Mouse (Mus musculus): ENCODE results near the gene Spag5.

- TF ChIP-seq EP300 (IDR thresholded peaks at IDR 0.05) (no peak), CTCF (IDR thresholded peaks at IDR 0.05) (peak; percentile 49)
These were observed 44.7 kb upstream of the Spag5 start for GRCm38 (mm10) chr11:78256618-78257017.

All from lung, postnatal 0 days (tissue).